Mouse (Mus musculus): ENCODE measurements around the gene Myh13.

GRCm38 (mm10) chr11:67364551-67364950, 43.1 kb downstream of the Myh13 start:
- TF ChIP-seq CTCF (IDR thresholded peaks at IDR 0.05; ENCODE audit: control insufficient read depth, insufficient read depth, insufficient read length) (no peak), CEBPB (IDR thresholded peaks at IDR 0.05; ENCODE audit: low read depth) (no peak), MAX (IDR thresholded peaks at IDR 0.05) (no peak), MYOG (IDR thresholded peaks at IDR 0.05; ENCODE audit: control insufficient read depth, extremely low read depth, insufficient read length) (no peak), USF1 (IDR thresholded peaks at IDR 0.05; ENCODE audit: low read depth) (no peak)

Data from C2C12 (cell line).